In the genomic region with DNA sequence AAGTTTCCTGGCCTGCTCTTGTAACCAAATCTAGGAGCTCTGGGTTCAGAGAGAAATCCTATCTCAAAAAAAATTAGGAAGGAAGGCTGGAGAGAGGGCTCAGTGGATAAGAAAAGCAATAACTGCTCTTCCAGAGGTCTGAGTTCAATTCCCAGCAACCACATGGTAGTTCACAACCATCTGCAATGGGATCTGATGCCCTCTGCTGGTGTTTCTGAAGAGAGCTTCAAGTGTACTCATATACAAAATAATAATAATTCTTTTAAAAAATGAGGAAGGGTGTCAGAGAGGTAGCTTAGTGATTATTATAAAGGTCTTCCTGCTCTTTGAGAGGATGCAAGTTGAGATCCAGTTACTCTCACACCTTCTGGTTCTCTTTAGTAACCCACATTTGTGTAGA, we compare ENCODE assay signal across 25 mouse cellular contexts. TPM values are rescaled to one million over a fixed set of nuclear protein-coding genes. Genes with fewer than 3 reads are reported as not detected.
DNase-seq lines count a peak whose midpoint lies in the region; ATAC-seq and TF ChIP-seq lines count a peak whose summit lies in the region.
"Had no signal": no experiment of that assay in that cellular context is flagged by ENCODE, and none has a peak within 500 bp of the region (broad histone marks: within the 10 kb centered on the region; RNA-seq: fewer than 3 reads in every experiment).

No protein-coding gene starts in this region.

- peaks cover 53% of the 10 kb centered on the region for H3K36me3 ChIP-seq in kidney, postnatal 0 days (ENCODE audit: insufficient read depth, low read length)
- peaks cover 93% of the 10 kb centered on the region for H3K36me3 ChIP-seq in lung, embryonic 14.5 days (ENCODE audit: insufficient read depth)

- no peak overlapping the region for H3K4me2 ChIP-seq in kidney, postnatal 0 days (ENCODE audit: low read length)
- no peak overlapping the region for H3K4me2 ChIP-seq in lung, embryonic 14.5 days
- H3K4me2 ChIP-seq: hindbrain, embryonic 13.5 days; limb, embryonic 15.5 days; lung, embryonic 15.5 days; midbrain, embryonic 11.5 days had no signal

- H3K4me3 ChIP-seq in kidney, postnatal 0 days (replicated peaks; ENCODE audit: low read depth, low read length): no peak overlapping the region
- no peak overlapping the region for H3K4me3 ChIP-seq in lung, embryonic 14.5 days (ENCODE audit: low read depth, low read length)
- H3K4me3 ChIP-seq: hindbrain, embryonic 13.5 days; limb, embryonic 15.5 days; lung, embryonic 15.5 days had no signal

- no peak for ATAC-seq in CD4-positive, CD25-positive, alpha-beta regulatory T cell, adult 4 months
- ATAC-seq in kidney, postnatal 0 days (replicated peaks; ENCODE audit: low FRiP score, low read depth): no peak
- ATAC-seq in lung, embryonic 14.5 days (ENCODE audit: insufficient read depth): no peak
- ATAC-seq in megakaryocyte progenitor cell, adult 5-6 weeks (replicated peaks; ENCODE audit: poor library complexity): 0 out of 2 replicates have a peak, but pooled peaks have one; percentile 10
- ATAC-seq: forebrain, embryonic 14.5 days; inflammation-experienced regulatory T-cells, adult 6 months had no signal

- no peaks in the 10 kb centered on the region for H3K4me1 ChIP-seq in kidney, postnatal 0 days (replicated peaks; ENCODE audit: insufficient read depth, low read length)
- H3K4me1 ChIP-seq in lung, embryonic 14.5 days (ENCODE audit: insufficient read depth): no peaks in the 10 kb centered on the region
- H3K4me1 ChIP-seq: hindbrain, embryonic 13.5 days; limb, embryonic 15.5 days; lung, embryonic 15.5 days had no signal

- no peak overlapping the region for H3K27ac ChIP-seq in kidney, postnatal 0 days
- H3K27ac ChIP-seq in lung, embryonic 14.5 days (ENCODE audit: low read depth): no peak overlapping the region
- H3K27ac ChIP-seq: hindbrain, embryonic 13.5 days; limb, embryonic 15.5 days; lung, embryonic 15.5 days had no signal

- TF ChIP-seq CTCF in kidney, postnatal 0 days (IDR thresholded peaks at IDR 0.05; ENCODE audit: low read depth): peak; percentile 39
- TF ChIP-seq CTCF in lung, embryonic 14.5 days (IDR thresholded peaks at IDR 0.05; ENCODE audit: low read depth): peak; percentile 35

- H3K9me3 ChIP-seq in kidney, postnatal 0 days (replicated peaks; ENCODE audit: low read length): no peaks in the 10 kb centered on the region
- H3K9me3 ChIP-seq in lung, embryonic 14.5 days (ENCODE audit: low read depth, low read length): no peaks in the 10 kb centered on the region
- H3K9me3 ChIP-seq: hindbrain, embryonic 13.5 days; limb, embryonic 15.5 days; lung, embryonic 15.5 days had no signal

- DNase-seq in CD4-positive, CD25-positive, alpha-beta regulatory T cell, adult 2 months (ENCODE audit: low read depth, low spot score): peak; percentile 13
- DNase-seq in kidney, postnatal 0 days (ENCODE audit: low spot score): no peak
- no peak for DNase-seq in kidney, postnatal 4 days
- no peak for DNase-seq in lung, embryonic 14.5 days
- no peak for DNase-seq in lung, postnatal 25 days (ENCODE audit: low spot score)
- no peak for DNase-seq in thymus, postnatal 25 days
- DNase-seq: adrenal gland, postnatal 25 days; cerebellum, adult 9-10 months; gastrocnemius, postnatal 14 days; heart, adult 18-20 months; kidney, adult 8-10 months; kidney, postnatal 25 days; layer of hippocampus, adult 9-11 months; left cerebral cortex, postnatal 4 days; right cerebral cortex, postnatal 25 days; spleen, adult 18-20 months; thymus, postnatal 14 days had no signal

- H3K27me3 ChIP-seq in kidney, postnatal 0 days (ENCODE audit: insufficient read depth, low read length): no peaks in the 10 kb centered on the region
- no peaks in the 10 kb centered on the region for H3K27me3 ChIP-seq in lung, embryonic 14.5 days (ENCODE audit: insufficient read depth, low read length)
- H3K27me3 ChIP-seq: hindbrain, embryonic 13.5 days; limb, embryonic 15.5 days; lung, embryonic 15.5 days had no signal

- H3K9ac ChIP-seq in kidney, postnatal 0 days (ENCODE audit: low read depth, low read length): no peak overlapping the region
- H3K9ac ChIP-seq in lung, embryonic 14.5 days: no peak overlapping the region
- H3K9ac ChIP-seq: hindbrain, embryonic 13.5 days; limb, embryonic 15.5 days; lung, embryonic 15.5 days had no signal

RNA-seq across cellular contexts. Expression of a gene that starts 14.7 kb away (rescaled TPM):
- polyA plus RNA-seq in CD4-positive, CD25-positive, alpha-beta regulatory T cell, adult 4 months (2017; shearing (Covaris generic)): 100 to 1,000 TPM; 256 to 262 TPM
- polyA plus RNA-seq in kidney, postnatal 0 days (2015; fragmentation: Nextera tagmentation; extraction: Ambion mirVana): 178 and 189 TPM in 2 replicates
- 300 and 305 TPM in 2 replicates for polyA plus RNA-seq in lung, embryonic 14.5 days (2014; fragmentation: Nextera tagmentation; extraction: Ambion mirVana)
- total RNA-seq in megakaryocyte progenitor cell, adult 5-6 weeks (2015): 149 and 188 TPM in 2 replicates
- 204 and 275 TPM in 2 replicates for total RNA-seq in megakaryocyte progenitor cell, adult 5-6 weeks (2017)

RNA-seq across cellular contexts. Expression of a gene that starts 14.8 kb away (rescaled TPM):
- 1 to 10 TPM; 8.1 to 10.0 TPM for polyA plus RNA-seq in CD4-positive, CD25-positive, alpha-beta regulatory T cell, adult 4 months (2017; shearing (Covaris generic))
- 32.5 and 34.9 TPM in 2 replicates for polyA plus RNA-seq in kidney, postnatal 0 days (2015; fragmentation: Nextera tagmentation; extraction: Ambion mirVana)
- polyA plus RNA-seq in lung, embryonic 14.5 days (2014; fragmentation: Nextera tagmentation; extraction: Ambion mirVana): 33.7 and 36.8 TPM in 2 replicates
- 37.8 and 37.9 TPM in 2 replicates for total RNA-seq in megakaryocyte progenitor cell, adult 5-6 weeks (2015)
- total RNA-seq in megakaryocyte progenitor cell, adult 5-6 weeks (2017): 39.3 and 43.5 TPM in 2 replicates

RNA-seq across cellular contexts. Expression of a gene that starts 41.2 kb away (rescaled TPM):
- 1 to 10 TPM; 2.0 to 5.2 TPM for polyA plus RNA-seq in CD4-positive, CD25-positive, alpha-beta regulatory T cell, adult 4 months (2017; shearing (Covaris generic))
- polyA plus RNA-seq in kidney, postnatal 0 days (2015; fragmentation: Nextera tagmentation; extraction: Ambion mirVana): 15.8 and 18.1 TPM in 2 replicates
- polyA plus RNA-seq in lung, embryonic 14.5 days (2014; fragmentation: Nextera tagmentation; extraction: Ambion mirVana): 72.6 and 80.5 TPM in 2 replicates
- not detected in 2 replicates for total RNA-seq in megakaryocyte progenitor cell, adult 5-6 weeks (2015)
- total RNA-seq in megakaryocyte progenitor cell, adult 5-6 weeks (2017): not detected in 2 replicates

RNA-seq across cellular contexts. Expression of a gene that starts 58.9 kb away (rescaled TPM):
- not detected for polyA plus RNA-seq in CD4-positive, CD25-positive, alpha-beta regulatory T cell, adult 4 months (2017; shearing (Covaris generic))
- polyA plus RNA-seq in kidney, postnatal 0 days (2015; fragmentation: Nextera tagmentation; extraction: Ambion mirVana): 74.1 and 84.5 TPM in 2 replicates
- polyA plus RNA-seq in lung, embryonic 14.5 days (2014; fragmentation: Nextera tagmentation; extraction: Ambion mirVana): 4.3 and 6.8 TPM in 2 replicates
- total RNA-seq in megakaryocyte progenitor cell, adult 5-6 weeks (2015): 0.22 TPM in 1 of 2 replicates, not detected in the other
- not detected in 2 replicates for total RNA-seq in megakaryocyte progenitor cell, adult 5-6 weeks (2017)
- polyA plus RNA-seq: inflammation-experienced regulatory T-cells, adult 6 months had no signal
